Mouse (Mus musculus) neural tube, embryonic 14.5 days (tissue): ENCODE data around the gene Tat. TPM values are rescaled to one million over a fixed set of nuclear protein-coding genes. Genes with fewer than 3 reads are reported as not detected.
"Not testable (repeated sequence)": the region's sequence is repeated elsewhere in the genome, so short reads cannot be mapped to it uniquely, and the experiment has no call there.

Experiments used
- ATAC-seq: fragments of 200-750 bp; cut with Nextera tagmentation; 2 replicates; pipeline ENCODE4 v1.8.0; 2017; ENCODE audit warnings: low read depth, mild to moderate bottlenecking, moderate TSS enrichment, moderate library complexity
- H3K27ac ChIP-seq: fragments of 300-500 bp; sonication (generic); 2 replicates; pipeline ENCODE4 v1.5.1; 2014; ENCODE audit warnings: low read depth, mild to moderate bottlenecking, control low read depth, low read length, moderate library complexity, mixed read lengths
- H3K27me3 ChIP-seq: fragments of 300-500 bp; sonication (generic); 2 replicates; pipeline ENCODE4 v1.6.1; 2014; ENCODE audit warnings: low read length; ENCODE audit not compliant: control insufficient read depth, insufficient read depth
- H3K36me3 ChIP-seq: fragments of 300-500 bp; sonication (generic); 2 replicates; pipeline ENCODE4 v1.6.1; 2014; ENCODE audit warnings: low read length, mixed read lengths; ENCODE audit not compliant: control insufficient read depth, insufficient read depth
- H3K4me1 ChIP-seq: fragments of 300-500 bp; sonication (generic); 2 replicates; pipeline ENCODE4 v1.6.1; 2014; ENCODE audit warnings: low read length; ENCODE audit not compliant: control insufficient read depth, insufficient read depth
- H3K4me2 ChIP-seq: fragments of 300-500 bp; sonication (generic); 2 replicates; pipeline ENCODE4 v1.6.1; 2014; ENCODE audit warnings: mild to moderate bottlenecking, low read depth, low read length, control low read depth
- H3K4me3 ChIP-seq: fragments of 300-500 bp; sonication (generic); 2 replicates; pipeline ENCODE4 v1.5.1; 2014; ENCODE audit warnings: low read depth, low read length, control low read depth, mixed read lengths
- H3K9ac ChIP-seq: fragments of 300-500 bp; sonication (generic); replicated peaks from 2 replicates; pipeline ENCODE4 v1.6.1; 2014; ENCODE audit warnings: low read depth, mild to moderate bottlenecking, control low read depth, low read length, mixed read lengths
- H3K9me3 ChIP-seq: fragments of 300-500 bp; sonication (generic); 2 replicates; pipeline ENCODE4 v1.6.1; 2016; ENCODE audit warnings: low read length; ENCODE audit not compliant: control insufficient read depth
- WGBS: fragments of 180-500 bp; shearing (Covaris S2); extraction: QIAGEN DNeasy Blood & Tissue Kit; methylation state at CpG from one replicate; pipeline ENCODE4 v1.1.7; 2014; 5-methylcytosine and 5-hydroxymethylcytosine counted together
- polyA plus RNA-seq: library from polyadenylated mRNA; unstranded; fragments of >200 nt; fragmentation: Nextera tagmentation; extraction: Ambion mirVana; gene quantifications from 2 replicates; pipeline ENCODE4 v1.2.1, GENCODE M21; 2014

Gene Tat
- polyA plus RNA-seq, 1 experiment from 2014 or later, result not detected

DNA sequence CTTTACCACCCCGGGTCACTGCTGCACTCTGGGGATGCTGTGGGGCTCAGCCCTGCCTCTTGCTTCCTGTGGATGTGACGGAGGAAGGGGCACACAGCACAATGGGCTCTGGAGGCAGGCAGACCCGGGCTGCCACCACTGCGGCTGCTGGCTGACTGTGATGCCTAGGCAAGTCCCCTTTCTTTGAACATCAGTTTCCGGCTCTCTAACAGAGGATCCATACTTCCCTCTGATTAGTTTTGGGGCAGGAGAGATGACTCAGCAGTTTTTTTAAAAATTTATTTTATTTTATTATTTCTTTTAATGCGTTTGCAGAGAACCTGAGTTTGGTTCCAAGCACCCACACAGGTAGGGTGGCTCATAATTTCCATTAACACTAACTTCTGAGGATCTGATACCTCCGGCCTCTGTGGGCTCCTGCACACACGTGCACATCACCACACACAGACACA is 18.8 kb downstream of the Tat start:
- 78% methylated on average over 8 of the region's 8 CpGs for WGBS
- Histone ChIP-seq H3K4me3 (no peak overlapping the region), H3K4me2 (no peak overlapping the region), H3K9me3 (no peaks in the 10 kb centered on the region), H3K9ac (no peak overlapping the region), H3K27me3 (no peaks in the 10 kb centered on the region), H3K4me1 (peaks cover 5% of the 10 kb centered on the region), H3K36me3 (no peaks in the 10 kb centered on the region), H3K27ac (no peak overlapping the region)
- ATAC-seq, result no peak

- Histone ChIP-seq H3K4me3 (no peak overlapping the region), H3K4me1 (peaks cover 5% of the 10 kb centered on the region), H3K36me3 (no peaks in the 10 kb centered on the region), H3K9ac (no peak overlapping the region), H3K27me3 (no peaks in the 10 kb centered on the region), H3K4me2 (no peak overlapping the region), H3K27ac (no peak overlapping the region), H3K9me3 (no peaks in the 10 kb centered on the region)
- ATAC-seq, result no peak
- 43% methylated on average over 5 of the region's 5 CpGs for WGBS
These were observed 20.6 kb downstream of the Tat start for GRCm38 (mm10) chr8:110010868-110011267.

DNA sequence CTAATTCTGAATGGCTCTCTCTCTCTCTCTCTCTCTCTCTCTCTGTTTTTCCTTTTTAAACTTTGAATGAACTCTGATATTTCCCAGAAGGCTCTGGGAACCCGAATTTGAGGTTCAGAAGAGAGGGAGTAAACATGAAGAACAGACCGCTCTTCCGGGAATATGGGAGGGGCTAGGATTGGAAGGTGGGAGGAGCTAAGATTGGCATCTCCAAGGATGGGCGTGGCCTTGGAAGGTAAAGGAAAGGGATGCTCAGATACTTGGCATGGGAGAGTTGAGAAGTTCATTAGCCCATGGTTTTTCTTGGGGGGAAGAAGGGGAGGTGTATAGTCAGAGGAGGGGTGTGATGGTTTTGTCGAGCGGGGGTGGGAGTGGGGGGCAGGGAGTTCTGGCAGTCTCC is 31.8 kb downstream of the Tat start:
- Histone ChIP-seq H3K9me3 (no peaks in the 10 kb centered on the region), H3K27me3 (no peaks in the 10 kb centered on the region), H3K27ac (no peak overlapping the region), H3K4me1 (no peaks in the 10 kb centered on the region), H3K4me2 (no peak overlapping the region), H3K36me3 (no peaks in the 10 kb centered on the region), H3K9ac (no peak overlapping the region), H3K4me3 (no peak overlapping the region)
- 62% methylated on average over 6 of the region's 6 CpGs for WGBS
- no peak for ATAC-seq

GRCm38 (mm10) chr8:110022768-110023344 is 32.6 kb downstream of the Tat start:
- Histone ChIP-seq H3K27ac (no peak overlapping the region), H3K4me2 (no peak overlapping the region), H3K27me3 (no peaks in the 10 kb centered on the region), H3K9ac (no peak overlapping the region), H3K9me3 (no peaks in the 10 kb centered on the region), H3K4me1 (no peaks in the 10 kb centered on the region), H3K36me3 (no peaks in the 10 kb centered on the region), H3K4me3 (no peak overlapping the region)
- 91% methylated on average over 10 of the region's 10 CpGs for WGBS
- no peak for ATAC-seq

- H3K36me3 ChIP-seq, H3K27me3 ChIP-seq, H3K4me2 ChIP-seq, ATAC-seq, H3K4me1 ChIP-seq, H3K27ac ChIP-seq, H3K9ac ChIP-seq, H3K4me3 ChIP-seq, H3K9me3 ChIP-seq: not testable (repeated sequence)
- WGBS, result 34% methylated on average over 8 of the region's 8 CpGs
These were observed 43.5 kb downstream of the Tat start for GRCm38 (mm10) chr8:110033771-110034170.

- ATAC-seq, result no peak
- H3K9me3 ChIP-seq, result no peaks in the 10 kb centered on the region
These were observed 44.1 kb downstream of the Tat start for GRCm38 (mm10) chr8:110034331-110034730.

DNA sequence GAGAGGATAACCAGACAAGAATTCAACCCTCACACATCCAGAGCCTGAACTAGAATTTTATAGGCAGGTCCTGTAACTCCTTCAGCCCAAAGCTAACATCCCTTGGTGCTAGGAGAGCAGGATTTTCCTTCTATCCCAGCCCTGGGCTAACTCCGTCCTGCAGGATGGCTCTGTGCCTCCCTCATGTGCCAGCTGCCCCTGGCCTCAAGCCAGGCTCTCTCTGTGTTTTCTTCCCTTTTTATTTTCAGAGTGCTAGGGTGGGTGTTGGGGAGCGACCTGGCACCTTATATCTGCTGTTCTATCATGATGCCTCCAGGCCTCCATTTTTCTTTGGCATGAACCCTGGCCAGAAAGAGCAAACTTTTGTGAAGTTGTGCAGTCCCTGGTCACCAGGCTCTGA is 45.9 kb downstream of the Tat start:
- no peaks in the 10 kb centered on the region for H3K9me3 ChIP-seq
- WGBS, result 68% methylated on average over 2 of the region's 2 CpGs
- no peak for ATAC-seq

More at GRCm38 (mm10) chr8:110034331-110034730, 44.1 kb downstream of the Tat start:
- Histone ChIP-seq H3K36me3 (no peaks in the 10 kb centered on the region), H3K9ac (no peak overlapping the region), H3K4me1 (no peaks in the 10 kb centered on the region), H3K27me3 (no peaks in the 10 kb centered on the region), H3K4me3 (no peak overlapping the region), H3K4me2 (no peak overlapping the region), H3K27ac (no peak overlapping the region)
- 63% methylated on average over 4 of the region's 4 CpGs for WGBS

GRCm38 (mm10) chr8:110039216-110039615 is 49.0 kb downstream of the Tat start:
- H3K4me1 ChIP-seq, result no peaks in the 10 kb centered on the region
- 61% methylated on average over 7 of the region's 7 CpGs for WGBS

More for the DNA sequence above, 45.9 kb downstream of the Tat start:
- no peak overlapping the region for H3K9ac ChIP-seq
- no peak overlapping the region for H3K27ac ChIP-seq
- H3K4me3 ChIP-seq, result no peak overlapping the region
- no peak overlapping the region for H3K4me2 ChIP-seq
- H3K27me3 ChIP-seq, result no peaks in the 10 kb centered on the region
- H3K36me3 ChIP-seq, result no peaks in the 10 kb centered on the region
- no peaks in the 10 kb centered on the region for H3K4me1 ChIP-seq

DNA sequence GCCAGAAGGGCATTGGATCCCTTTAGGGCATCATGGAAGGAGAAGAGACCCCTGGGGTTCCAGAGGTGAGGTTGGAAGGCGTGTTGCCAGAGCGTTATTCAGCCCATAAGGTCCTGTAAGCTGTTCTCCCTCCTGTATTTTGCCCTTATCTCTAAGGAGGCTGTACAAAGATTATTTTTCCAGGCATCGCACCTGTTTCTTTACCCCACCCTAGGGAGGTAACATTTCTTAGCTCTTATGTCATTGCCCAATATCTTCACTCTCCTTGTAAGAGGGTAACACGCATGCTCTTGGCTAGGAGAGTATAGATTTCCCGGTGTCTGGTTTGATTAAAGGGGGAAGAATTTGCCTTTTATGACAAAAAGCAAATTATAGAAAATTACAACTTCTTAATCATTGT is 49.4 kb downstream of the Tat start, which contains the start of gene Chst4:
Chst4 (minus strand) TSS at position 82 of the 400 bp plus-strand sequence.
- Histone ChIP-seq H3K9me3 (no peaks in the 10 kb centered on the region), H3K4me3 (no peak within 1 kb of the TSS), H3K4me1 (no peaks in the 10 kb centered on the region), H3K27ac (no peak within 1 kb of the TSS), H3K9ac (no peak within 1 kb of the TSS), H3K27me3 (no peaks in the 10 kb centered on the region), H3K4me2 (no peak within 1 kb of the TSS), H3K36me3 (no peaks in the 10 kb centered on the region)
- ATAC-seq, result no peak
- 87% methylated on average over 5 of the region's 5 CpGs for WGBS

More at GRCm38 (mm10) chr8:110039216-110039615, 49.0 kb downstream of the Tat start:
- no peak for ATAC-seq
- no peaks in the 10 kb centered on the region for H3K27me3 ChIP-seq
- no peak overlapping the region for H3K4me2 ChIP-seq
- H3K4me3 ChIP-seq, result no peak overlapping the region
- no peak overlapping the region for H3K27ac ChIP-seq
- H3K36me3 ChIP-seq, result no peaks in the 10 kb centered on the region
- H3K9ac ChIP-seq, result no peak overlapping the region
- no peaks in the 10 kb centered on the region for H3K9me3 ChIP-seq
